Mouse (Mus musculus) C2C12 (cell line): ENCODE data around the gene Prg4.

ENCODE experiments used
- CTCF ChIP-seq: IDR thresholded peaks from one replicate; pipeline ENCODE4 v1.5.1; 2011; ENCODE audit not compliant: control insufficient read depth, insufficient read depth, insufficient read length
- MYOG ChIP-seq: IDR thresholded peaks from one replicate; pipeline ENCODE4 v1.6.1; 2011; ENCODE audit not compliant: control insufficient read depth, insufficient read length; ENCODE audit errors: extremely low read depth

- no peak for TF ChIP-seq CTCF
- no peak for TF ChIP-seq MYOG
Observed at GRCm38 (mm10) chr1:150416006-150416405, 50.0 kb downstream of the Prg4 start.
